Mouse (Mus musculus) erythroblast, embryonic 14.5 days (primary cell): ENCODE data around the gene Cdkal1.

Experiments used
- GATA1 ChIP-seq: IDR thresholded peaks from 2 replicates; pipeline ENCODE4 v1.6.1; 2012; ENCODE audit warnings: low read length, inconsistent platforms, mixed read lengths
- TAL1 ChIP-seq: IDR thresholded peaks from 3 replicates; pipeline ENCODE4 v1.6.1; 2012; ENCODE audit warnings: low read length, inconsistent platforms, mixed read lengths

GRCm38 (mm10) chr13:29715241-29715841, 140.1 kb downstream of the Cdkal1 start:
- TF ChIP-seq GATA1 (no peak), TAL1 (no peak)
